Mouse (Mus musculus): ENCODE results near the gene 2210407C18Rik.

- no peak for TF ChIP-seq GATA1 (IDR thresholded peaks at IDR 0.05; ENCODE audit: borderline replicate concordance, low read length)
- no peak for TF ChIP-seq FLI1 (IDR thresholded peaks at IDR 0.05; ENCODE audit: low read length)
Observed at GRCm38 (mm10) chr11:58643350-58643749, 27.5 kb upstream of the 2210407C18Rik start.
